Mouse (Mus musculus): ENCODE results near the gene Tomm40. TPM values are rescaled to one million over a fixed set of nuclear protein-coding genes. Genes with fewer than 3 reads are reported as not detected.

Tomm40 gene
- polyA plus RNA-seq, 1 experiment from 2014 or later = 134 TPM

- ATAC-seq (ENCODE audit: low read depth) = no peak
- H3K4me3 ChIP-seq = no peak overlapping the region
- no peak overlapping the region for H3K9ac ChIP-seq
- H3K36me3 ChIP-seq = no peaks in the 10 kb centered on the region
- H3K9me3 ChIP-seq = no peaks in the 10 kb centered on the region
- no peaks in the 10 kb centered on the region for H3K27me3 ChIP-seq
- no peak overlapping the region for H3K27ac ChIP-seq (replicated peaks)
- WGBS = 87% methylated on average over 10 of the region's 10 CpGs
- no peaks in the 10 kb centered on the region for H3K4me1 ChIP-seq (replicated peaks)
- no peak overlapping the region for H3K4me2 ChIP-seq
These were observed 39.4 kb downstream of the Tomm40 start for GRCm38 (mm10) chr7:19675824-19676223.

GRCm38 (mm10) chr7:19673083-19673699 is 42.0 kb downstream of the Tomm40 start:
- 73% methylated on average over 14 of the region's 14 CpGs for WGBS
- no peak overlapping the region for H3K9ac ChIP-seq
- H3K4me2 ChIP-seq = no peak overlapping the region

GRCm38 (mm10) chr7:19671511-19671910 is 43.7 kb downstream of the Tomm40 start:
- no peak overlapping the region for H3K4me2 ChIP-seq
- ATAC-seq (ENCODE audit: low read depth) = no peak
- no peak overlapping the region for H3K4me3 ChIP-seq
- no peaks in the 10 kb centered on the region for H3K36me3 ChIP-seq
- H3K27me3 ChIP-seq = no peaks in the 10 kb centered on the region
- no peak overlapping the region for H3K9ac ChIP-seq
- 69% methylated on average over 10 of the region's 10 CpGs for WGBS
- H3K27ac ChIP-seq (replicated peaks) = no peak overlapping the region
- H3K4me1 ChIP-seq (replicated peaks) = peaks cover 5% of the 10 kb centered on the region
- H3K9me3 ChIP-seq = no peaks in the 10 kb centered on the region

More at GRCm38 (mm10) chr7:19673083-19673699, 42.0 kb downstream of the Tomm40 start:
- Histone ChIP-seq H3K9me3 (no peaks in the 10 kb centered on the region), H3K27me3 (no peaks in the 10 kb centered on the region), H3K4me1 (replicated peaks) (peaks cover 5% of the 10 kb centered on the region; the same call in 1 of the 2 replicates), H3K36me3 (no peaks in the 10 kb centered on the region), H3K4me3 (no peak overlapping the region), H3K27ac (replicated peaks) (no peak overlapping the region)
- no peak for ATAC-seq (ENCODE audit: low read depth)

GRCm38 (mm10) chr7:19668947-19669721 is 46.1 kb downstream of the Tomm40 start:
- H3K4me3 ChIP-seq = no peak overlapping the region; the same call in 1 of the 2 replicates
- ATAC-seq (ENCODE audit: low read depth) = peak; percentile 62
- WGBS = 12% methylated on average over 10 of the region's 10 CpGs

GRCm38 (mm10) chr7:19667434-19667833 is 47.8 kb downstream of the Tomm40 start:
- H3K4me2 ChIP-seq = no peak overlapping the region
- no peak for ATAC-seq (ENCODE audit: low read depth)
- peaks cover 34% of the 10 kb centered on the region for H3K4me1 ChIP-seq (replicated peaks)
- H3K4me3 ChIP-seq = no peak overlapping the region
- no peak overlapping the region for H3K9ac ChIP-seq
- no peak overlapping the region for H3K27ac ChIP-seq (replicated peaks)
- WGBS = 85% methylated on average over 2 of the region's 2 CpGs
- H3K27me3 ChIP-seq = no peaks in the 10 kb centered on the region
- 0 out of 2 replicates have a peak, but pooled peaks cover 5% of the 10 kb centered on the region for H3K36me3 ChIP-seq
- H3K9me3 ChIP-seq = no peaks in the 10 kb centered on the region

More at GRCm38 (mm10) chr7:19668947-19669721, 46.1 kb downstream of the Tomm40 start:
- Histone ChIP-seq H3K4me1 (replicated peaks) (peaks cover 17% of the 10 kb centered on the region), H3K27ac (replicated peaks) (peak overlapping the region; percentile 63), H3K27me3 (no peaks in the 10 kb centered on the region), H3K9me3 (no peaks in the 10 kb centered on the region), H3K4me2 (peak overlapping the region; percentile 31), H3K9ac (0 out of 2 replicates have a peak overlapping the region, but pooled peaks have one; percentile 31), H3K36me3 (no peaks in the 10 kb centered on the region)

GRCm38 (mm10) chr7:19666750-19667149 is 48.5 kb downstream of the Tomm40 start:
- H3K4me2 ChIP-seq = no peak overlapping the region
- no peak overlapping the region for H3K27ac ChIP-seq (replicated peaks)
- no peak for ATAC-seq (ENCODE audit: low read depth)
- H3K9me3 ChIP-seq = no peaks in the 10 kb centered on the region
- H3K36me3 ChIP-seq = 0 out of 2 replicates have a peak, but pooled peaks cover 12% of the 10 kb centered on the region
- WGBS = 64% methylated on average over 3 of the region's 3 CpGs
- no peaks in the 10 kb centered on the region for H3K27me3 ChIP-seq
- peaks cover 41% of the 10 kb centered on the region for H3K4me1 ChIP-seq (replicated peaks)
- no peak overlapping the region for H3K9ac ChIP-seq
- no peak overlapping the region for H3K4me3 ChIP-seq

GRCm38 (mm10) chr7:19664955-19665841 is 50.0 kb downstream of the Tomm40 start, which contains the start of gene Clptm1:
Clptm1 (minus strand) TSS chr7:19665033.
- WGBS = under 1% methylated on average over 63 of the region's 63 CpGs
- H3K9me3 ChIP-seq = no peaks in the 10 kb centered on the region
- H3K4me2 ChIP-seq = peak within 1 kb of the TSS; percentile 92
- peaks cover 48% of the 10 kb centered on the region for H3K4me1 ChIP-seq (replicated peaks)
- 0 out of 2 replicates have a peak, but pooled peaks cover 13% of the 10 kb centered on the region for H3K36me3 ChIP-seq
- H3K9ac ChIP-seq = peak within 1 kb of the TSS; percentile 94
- H3K27ac ChIP-seq (replicated peaks) = peak within 1 kb of the TSS; percentile 95
- peak; percentile 87 for ATAC-seq (ENCODE audit: low read depth)
- no peaks in the 10 kb centered on the region for H3K27me3 ChIP-seq
- peak within 1 kb of the TSS; percentile 95 for H3K4me3 ChIP-seq

- peaks cover 48% of the 10 kb centered on the region for H3K4me1 ChIP-seq (replicated peaks)
- H3K27me3 ChIP-seq = no peaks in the 10 kb centered on the region
- peak; percentile 60 for ATAC-seq (ENCODE audit: low read depth)
- no peaks in the 10 kb centered on the region for H3K9me3 ChIP-seq
- H3K36me3 ChIP-seq = 0 out of 2 replicates have a peak, but pooled peaks cover 18% of the 10 kb centered on the region
- H3K9ac ChIP-seq = peak overlapping the region; percentile 94
- WGBS = under 1% methylated on average over 36 of the region's 37 CpGs
- peak overlapping the region; percentile 92 for H3K4me2 ChIP-seq
- H3K27ac ChIP-seq (replicated peaks) = peak overlapping the region; percentile 95
- peak overlapping the region; percentile 95 for H3K4me3 ChIP-seq
These were observed 50.7 kb downstream of the Tomm40 start for GRCm38 (mm10) chr7:19664455-19664954.

GRCm38 (mm10) chr7:19663940-19664339 is 51.3 kb downstream of the Tomm40 start:
- Histone ChIP-seq H3K4me3 (peak overlapping the region; percentile 95), H3K9ac (peak overlapping the region; percentile 94), H3K4me2 (peak overlapping the region; percentile 92), H3K36me3 (peaks cover 23% of the 10 kb centered on the region; the same call in 1 of the 2 replicates), H3K9me3 (no peaks in the 10 kb centered on the region), H3K27ac (replicated peaks) (no peak overlapping the region), H3K27me3 (no peaks in the 10 kb centered on the region), H3K4me1 (replicated peaks) (peaks cover 43% of the 10 kb centered on the region)
- 13% methylated on average over 8 of the region's 8 CpGs for WGBS
- ATAC-seq (ENCODE audit: low read depth) = 0 out of 2 replicates have a peak, but pooled peaks have one; percentile 15

- Histone ChIP-seq H3K4me2 (no peak overlapping the region), H3K4me1 (replicated peaks) (no peaks in the 10 kb centered on the region), H3K36me3 (peaks cover 75% of the 10 kb centered on the region), H3K27me3 (no peaks in the 10 kb centered on the region), H3K4me3 (no peak overlapping the region), H3K9ac (no peak overlapping the region), H3K9me3 (no peaks in the 10 kb centered on the region), H3K27ac (replicated peaks) (no peak overlapping the region)
- no peak for ATAC-seq (ENCODE audit: low read depth)
- 94% methylated on average over 2 of the region's 2 CpGs for WGBS
These were observed 62.6 kb downstream of the Tomm40 start for GRCm38 (mm10) chr7:19652614-19653013.

All from neural tube, embryonic 13.5 days (tissue).